In genomic region chr11:112238960-112239884, GRCm38 (mm10) we compare ENCODE assay signal across 9 mouse cellular contexts.
DNase-seq lines count a peak whose midpoint lies in the region; ATAC-seq lines count a peak whose summit lies in the region.
"Had no signal": no experiment of that assay in that cellular context is flagged by ENCODE, and none has a peak within 500 bp of the region (broad histone marks: within the 10 kb centered on the region; RNA-seq: fewer than 3 reads in every experiment).

No protein-coding gene starts in this region.

- H3K36me3 ChIP-seq in embryonic facial prominence, embryonic 12.5 days, result no peaks in the 10 kb centered on the region
- no peaks in the 10 kb centered on the region for H3K36me3 ChIP-seq in stomach, embryonic 16.5 days (ENCODE audit: control insufficient read depth, insufficient read depth, low read length)
- H3K36me3 ChIP-seq: forebrain, embryonic 10.5 days had no signal

- H3K27me3 ChIP-seq in embryonic facial prominence, embryonic 12.5 days, result no peaks in the 10 kb centered on the region
- no peaks in the 10 kb centered on the region for H3K27me3 ChIP-seq in stomach, embryonic 16.5 days (ENCODE audit: control insufficient read depth, insufficient read depth, low read length)

- intact Hi-C loops in left cerebral cortex, postnatal 4 days (cut with DNase I), result no loop called here
- intact Hi-C loops in left cerebral cortex, postnatal 10 days (cut with DNase I), result no loop called here
- intact Hi-C loops in gastrocnemius, postnatal 14 days (cut with DNase I; ENCODE audit: low total_unique reads), result no loop called here

- H3K9me3 ChIP-seq in embryonic facial prominence, embryonic 12.5 days, result no peaks in the 10 kb centered on the region
- no peaks in the 10 kb centered on the region for H3K9me3 ChIP-seq in stomach, embryonic 16.5 days (replicated peaks; ENCODE audit: control insufficient read depth, low read length)
- H3K9me3 ChIP-seq: forebrain, embryonic 10.5 days had no signal

- H3K4me2 ChIP-seq in embryonic facial prominence, embryonic 12.5 days (replicated peaks), result peak overlapping the region; percentile 14; the same call in 1 of the 2 replicates
- peak overlapping the region; percentile 27; the same call in 1 of the 2 replicates for H3K4me2 ChIP-seq in stomach, embryonic 16.5 days (ENCODE audit: low read depth, low read length)

- peaks cover 7% of the 10 kb centered on the region for H3K4me1 ChIP-seq in embryonic facial prominence, embryonic 12.5 days
- H3K4me1 ChIP-seq in stomach, embryonic 16.5 days (ENCODE audit: control insufficient read depth, insufficient read depth, low read length), result peaks cover 3% of the 10 kb centered on the region; the same call in 1 of the 2 replicates

- 0 out of 2 replicates have a peak, but pooled peaks have one; percentile 10 for ATAC-seq in embryonic facial prominence, embryonic 12.5 days (ENCODE audit: insufficient number of reproducible peaks, insufficient read depth, low FRiP score, low TSS enrichment)
- no peak for ATAC-seq in stomach, embryonic 16.5 days (ENCODE audit: insufficient read depth, low FRiP score)

- H3K9ac ChIP-seq in embryonic facial prominence, embryonic 12.5 days, result no peak overlapping the region
- no peak overlapping the region for H3K9ac ChIP-seq in stomach, embryonic 16.5 days (ENCODE audit: low read length)

- H3K4me3 ChIP-seq in embryonic facial prominence, embryonic 12.5 days, result no peak overlapping the region
- H3K4me3 ChIP-seq in stomach, embryonic 16.5 days (replicated peaks; ENCODE audit: low read length), result no peak overlapping the region; the same call in 1 of the 2 replicates
- H3K4me3 ChIP-seq: forebrain, embryonic 10.5 days had no signal

- peak overlapping the region; percentile 37; the same call in 1 of the 2 replicates for H3K27ac ChIP-seq in embryonic facial prominence, embryonic 12.5 days
- no peak overlapping the region for H3K27ac ChIP-seq in stomach, embryonic 16.5 days (ENCODE audit: low read length)
- H3K27ac ChIP-seq: forebrain, embryonic 10.5 days had no signal

- 24% methylated on average over 19 of the region's 19 CpGs for WGBS in embryonic facial prominence, embryonic 12.5 days
- 46% methylated on average over 19 of the region's 19 CpGs for WGBS in stomach, embryonic 16.5 days

- peak; percentile 33 for DNase-seq in left cerebral cortex, postnatal 4 days
- no peak for DNase-seq in left cerebral cortex, postnatal 10 days (ENCODE audit: extremely low spot score in 1 of 2, low spot score in 2 of 2)
- DNase-seq in kidney, postnatal 10 days, result peak; percentile 49
- DNase-seq in urinary bladder, postnatal 25 days (ENCODE audit: low spot score), result no peak
- no peak for DNase-seq in gastrocnemius, postnatal 14 days
- DNase-seq: retina, postnatal 1 day had no signal

Comparison
In these comparisons a context has a peak if more than half of its experiments do, and no peak if none do; other contexts are left out.
1. DNase-seq: peak in left cerebral cortex, postnatal 4 days (single experiment) and kidney, postnatal 10 days (single experiment); none in left cerebral cortex, postnatal 10 days (0 of 2), urinary bladder, postnatal 25 days (single experiment) and gastrocnemius, postnatal 14 days (single experiment).